Mouse (Mus musculus) ES-Bruce4 (cell line): ENCODE data around the gene Slc22a23.

Experiments used
- CTCF ChIP-seq: IDR thresholded peaks from one replicate; pipeline ENCODE4 v1.8.1; 2011; ENCODE audit warnings: low read depth, low read length
- EP300 ChIP-seq: IDR thresholded peaks from 2 replicates; pipeline ENCODE4 v1.6.1; 2011; ENCODE audit warnings: low read depth, low read length; ENCODE audit not compliant: insufficient read depth
- POLR2A ChIP-seq: IDR thresholded peaks from one replicate; pipeline ENCODE4 v1.8.1; 2011; ENCODE audit warnings: low read length; ENCODE audit not compliant: insufficient read depth

DNA sequence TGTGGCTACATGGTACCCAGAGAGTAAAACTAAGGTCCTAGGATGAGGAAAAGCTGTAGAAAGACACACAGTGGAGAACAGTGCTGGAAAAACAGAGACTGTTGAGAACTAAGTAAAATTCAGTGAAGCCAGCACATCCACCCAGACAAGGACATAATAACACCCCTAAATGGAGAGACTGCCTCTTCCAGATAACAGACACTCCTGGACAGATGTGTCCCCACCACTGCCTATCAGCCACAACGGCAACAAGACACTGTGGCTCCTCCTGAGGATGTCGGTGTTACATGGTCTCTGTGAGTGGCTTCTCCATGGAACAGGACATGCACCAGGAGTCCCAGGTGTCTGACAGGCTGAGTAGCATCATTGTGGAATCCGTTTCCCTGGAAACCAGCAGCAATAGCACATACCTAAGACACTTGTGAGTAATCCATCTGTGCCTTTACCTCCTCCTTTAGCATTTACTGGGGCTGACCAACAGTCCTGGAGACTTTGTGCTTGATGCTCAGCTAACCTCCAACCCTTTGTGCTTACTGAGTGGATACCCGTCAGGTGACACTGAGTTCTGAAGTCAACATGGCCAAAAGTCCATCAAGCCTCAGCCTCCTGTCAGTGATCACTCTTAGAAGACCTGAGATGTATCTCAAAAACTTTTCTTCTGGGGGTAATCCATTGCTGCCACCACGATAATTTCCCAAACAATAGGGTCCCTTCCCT lies 73.9 kb downstream of the Slc22a23 start:
- TF ChIP-seq CTCF (no peak), POLR2A (no peak), EP300 (no peak)
